Mouse (Mus musculus): ENCODE data around the gene Pptc7. TPM values are rescaled to one million over a fixed set of nuclear protein-coding genes. Genes with fewer than 3 reads are reported as not detected.
A peak's percentile ranks its signal among the peaks of the same experiment; 100 is the strongest.

Pptc7 gene
- polyA plus RNA-seq, 1 experiment from 2014 or later, result 6.5 TPM

DNA sequence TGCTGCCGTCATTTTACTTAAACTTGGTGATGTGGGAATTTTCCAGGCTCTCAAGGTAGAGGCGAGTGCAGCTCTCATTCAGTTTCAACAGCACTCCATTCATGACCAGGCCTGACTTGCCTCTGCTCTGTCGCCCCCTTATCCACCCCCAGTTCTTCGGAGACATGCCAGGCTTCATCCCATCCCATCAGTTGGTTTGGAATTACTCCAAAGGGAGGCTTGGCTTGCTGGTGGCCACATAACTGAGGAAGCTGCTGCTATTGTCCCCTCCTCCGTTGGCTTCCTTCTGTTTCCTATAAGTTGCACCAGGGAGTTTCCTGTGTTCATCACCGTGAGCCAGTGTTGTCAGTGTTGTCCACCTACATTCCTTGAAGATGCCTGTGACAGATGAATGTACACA lies 20.4 kb downstream of the Pptc7 start:
- 77% methylated on average over 6 of the region's 6 CpGs for WGBS

GRCm38 (mm10) chr5:122305472-122305871 lies 21.3 kb downstream of the Pptc7 start:
- no peak overlapping the region for H3K4me2 ChIP-seq (ENCODE audit: low read length)
- ATAC-seq, result no peak
- no peaks in the 10 kb centered on the region for H3K27me3 ChIP-seq (replicated peaks; ENCODE audit: control insufficient read depth, insufficient read depth, low read length)
- no peaks in the 10 kb centered on the region for H3K36me3 ChIP-seq (ENCODE audit: control insufficient read depth, insufficient read depth, low read length)
- 92% methylated on average over 7 of the region's 7 CpGs for whole genome bisulfite sequencing
- no peak overlapping the region for H3K27ac ChIP-seq (ENCODE audit: low read depth, low read length)
- no peaks in the 10 kb centered on the region for H3K9me3 ChIP-seq (ENCODE audit: control insufficient read depth, low read length)
- no peak overlapping the region for H3K9ac ChIP-seq (ENCODE audit: low read depth, low read length)
- H3K4me3 ChIP-seq (ENCODE audit: low read length), result no peak overlapping the region
- H3K4me1 ChIP-seq (ENCODE audit: control insufficient read depth, insufficient read depth, low read depth, low read length), result peaks cover 13% of the 10 kb centered on the region

More for the DNA sequence above, 20.4 kb downstream of the Pptc7 start:
- Histone ChIP-seq H3K36me3 (ENCODE audit: control insufficient read depth, insufficient read depth, low read length) (no peaks in the 10 kb centered on the region), H3K4me1 (ENCODE audit: control insufficient read depth, insufficient read depth, low read depth, low read length) (peaks cover 13% of the 10 kb centered on the region), H3K4me3 (ENCODE audit: low read length) (no peak overlapping the region), H3K4me2 (ENCODE audit: low read length) (no peak overlapping the region), H3K9ac (ENCODE audit: low read depth, low read length) (no peak overlapping the region), H3K9me3 (ENCODE audit: control insufficient read depth, low read length) (no peaks in the 10 kb centered on the region), H3K27me3 (replicated peaks; ENCODE audit: control insufficient read depth, insufficient read depth, low read length) (no peaks in the 10 kb centered on the region), H3K27ac (ENCODE audit: low read depth, low read length) (no peak overlapping the region)
- no peak for ATAC-seq

DNA sequence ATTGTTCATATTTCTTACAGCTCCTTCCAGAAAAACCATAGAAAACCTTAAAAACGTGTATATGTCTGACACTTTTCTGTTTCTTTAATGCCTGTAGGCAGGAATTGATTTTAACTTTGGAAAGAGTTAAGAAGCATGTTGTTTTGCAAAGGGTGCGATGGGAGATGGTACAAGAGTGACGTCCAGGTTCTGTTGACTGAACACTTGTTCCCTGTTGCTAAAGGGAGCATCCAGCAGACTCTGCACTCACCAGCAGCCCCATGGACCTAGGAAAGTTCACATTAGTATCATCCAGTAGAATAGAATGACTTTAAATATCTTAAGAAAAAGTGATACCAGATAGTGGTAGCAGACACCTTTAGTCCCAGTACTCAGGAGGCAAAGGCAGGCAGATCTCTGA lies 22.4 kb downstream of the Pptc7 start:
- Histone ChIP-seq H3K4me2 (ENCODE audit: low read length) (no peak overlapping the region), H3K4me3 (ENCODE audit: low read length) (no peak overlapping the region), H3K9me3 (ENCODE audit: control insufficient read depth, low read length) (no peaks in the 10 kb centered on the region), H3K36me3 (ENCODE audit: control insufficient read depth, insufficient read depth, low read length) (no peaks in the 10 kb centered on the region), H3K27me3 (replicated peaks; ENCODE audit: control insufficient read depth, insufficient read depth, low read length) (no peaks in the 10 kb centered on the region), H3K4me1 (ENCODE audit: control insufficient read depth, insufficient read depth, low read depth, low read length) (peaks cover 13% of the 10 kb centered on the region), H3K27ac (ENCODE audit: low read depth, low read length) (no peak overlapping the region), H3K9ac (ENCODE audit: low read depth, low read length) (no peak overlapping the region)
- no peak for ATAC-seq
- 84% methylated on average over 3 of the region's 3 CpGs for WGBS

- Histone ChIP-seq H3K27ac (ENCODE audit: low read depth, low read length) (no peak overlapping the region), H3K4me1 (ENCODE audit: control insufficient read depth, insufficient read depth, low read depth, low read length) (peaks cover 5% of the 10 kb centered on the region; the same call in 1 of the 2 replicates), H3K9ac (ENCODE audit: low read depth, low read length) (no peak overlapping the region), H3K36me3 (ENCODE audit: control insufficient read depth, insufficient read depth, low read length) (no peaks in the 10 kb centered on the region), H3K4me2 (ENCODE audit: low read length) (no peak overlapping the region), H3K4me3 (ENCODE audit: low read length) (no peak overlapping the region), H3K9me3 (ENCODE audit: control insufficient read depth, low read length) (no peaks in the 10 kb centered on the region), H3K27me3 (replicated peaks; ENCODE audit: control insufficient read depth, insufficient read depth, low read length) (no peaks in the 10 kb centered on the region)
- no peak for ATAC-seq
- WGBS, result 83% methylated on average over 8 of the region's 8 CpGs
These were observed 26.5 kb downstream of the Pptc7 start for GRCm38 (mm10) chr5:122310699-122311098.

GRCm38 (mm10) chr5:122311692-122312091 lies 27.5 kb downstream of the Pptc7 start:
- no peak overlapping the region for H3K27ac ChIP-seq (ENCODE audit: low read depth, low read length)
- H3K4me2 ChIP-seq (ENCODE audit: low read length), result no peak overlapping the region
- no peak for ATAC-seq

GRCm38 (mm10) chr5:122312346-122312745 lies 28.2 kb downstream of the Pptc7 start:
- Histone ChIP-seq H3K27ac (ENCODE audit: low read depth, low read length) (no peak overlapping the region), H3K4me2 (ENCODE audit: low read length) (no peak overlapping the region), H3K4me3 (ENCODE audit: low read length) (no peak overlapping the region), H3K9me3 (ENCODE audit: control insufficient read depth, low read length) (no peaks in the 10 kb centered on the region), H3K4me1 (ENCODE audit: control insufficient read depth, insufficient read depth, low read depth, low read length) (peaks cover 5% of the 10 kb centered on the region; the same call in 1 of the 2 replicates), H3K36me3 (ENCODE audit: control insufficient read depth, insufficient read depth, low read length) (peaks cover 7% of the 10 kb centered on the region; the same call in 1 of the 2 replicates), H3K9ac (ENCODE audit: low read depth, low read length) (no peak overlapping the region), H3K27me3 (replicated peaks; ENCODE audit: control insufficient read depth, insufficient read depth, low read length) (no peaks in the 10 kb centered on the region)
- WGBS, result 84% methylated on average over 4 of the region's 4 CpGs
- no peak for ATAC-seq

More at GRCm38 (mm10) chr5:122311692-122312091, 27.5 kb downstream of the Pptc7 start:
- Histone ChIP-seq H3K4me3 (ENCODE audit: low read length) (no peak overlapping the region), H3K4me1 (ENCODE audit: control insufficient read depth, insufficient read depth, low read depth, low read length) (peaks cover 5% of the 10 kb centered on the region; the same call in 1 of the 2 replicates), H3K9me3 (ENCODE audit: control insufficient read depth, low read length) (no peaks in the 10 kb centered on the region), H3K9ac (ENCODE audit: low read depth, low read length) (no peak overlapping the region), H3K27me3 (replicated peaks; ENCODE audit: control insufficient read depth, insufficient read depth, low read length) (no peaks in the 10 kb centered on the region), H3K36me3 (ENCODE audit: control insufficient read depth, insufficient read depth, low read length) (0 out of 2 replicates have a peak, but pooled peaks cover under 1% of the 10 kb centered on the region)
- 64% methylated on average over 7 of the region's 7 CpGs for WGBS

DNA sequence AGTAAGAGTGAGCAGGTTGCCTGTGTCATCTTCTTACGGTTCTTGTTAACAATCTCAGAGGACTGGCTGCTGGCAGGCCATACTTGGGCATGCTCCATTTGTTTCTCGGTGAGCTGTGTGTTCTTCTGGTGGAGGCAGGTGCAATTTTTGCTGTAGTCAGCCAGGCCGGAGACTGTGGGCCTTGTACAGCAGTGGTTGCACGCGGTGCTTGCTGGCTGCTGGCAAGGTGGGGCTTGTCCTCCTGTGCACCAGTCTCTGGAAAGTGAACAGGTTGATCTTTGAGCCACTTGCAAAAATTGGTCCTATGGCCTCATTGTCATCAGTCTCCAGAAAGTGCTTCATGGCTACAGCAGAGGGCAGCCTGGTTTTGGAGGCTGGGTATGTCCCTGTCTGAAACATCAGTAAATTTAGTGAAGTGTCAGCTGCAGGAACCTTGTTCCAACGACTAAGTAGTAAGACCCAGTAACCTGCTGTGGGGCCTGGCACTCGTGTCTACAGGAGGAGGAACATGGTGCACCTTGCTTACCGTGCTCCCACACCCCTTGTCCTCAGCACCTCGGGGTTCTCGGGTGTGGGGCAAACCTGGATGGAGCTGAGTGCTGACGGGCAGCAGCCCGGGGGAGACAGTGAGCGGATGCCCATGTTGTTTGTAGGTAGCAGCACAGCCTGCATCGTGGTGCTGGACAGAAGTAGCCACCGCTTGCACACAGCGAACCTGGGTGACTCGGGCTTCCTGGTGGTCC lies 28.9 kb downstream of the Pptc7 start:
- H3K27ac ChIP-seq (ENCODE audit: low read depth, low read length), result no peak overlapping the region
- no peak overlapping the region for H3K4me2 ChIP-seq (ENCODE audit: low read length)
- ATAC-seq, result 0 out of 2 replicates have a peak, but pooled peaks have one; percentile 24
- H3K36me3 ChIP-seq (ENCODE audit: control insufficient read depth, insufficient read depth, low read length), result peaks cover 7% of the 10 kb centered on the region; the same call in 1 of the 2 replicates
- 85% methylated on average over 17 of the region's 17 CpGs for WGBS
- H3K9ac ChIP-seq (ENCODE audit: low read depth, low read length), result no peak overlapping the region
- H3K4me1 ChIP-seq (ENCODE audit: control insufficient read depth, insufficient read depth, low read depth, low read length), result peaks cover 5% of the 10 kb centered on the region; the same call in 1 of the 2 replicates
- H3K4me3 ChIP-seq (ENCODE audit: low read length), result no peak overlapping the region
- no peaks in the 10 kb centered on the region for H3K27me3 ChIP-seq (replicated peaks; ENCODE audit: control insufficient read depth, insufficient read depth, low read length)
- H3K9me3 ChIP-seq (ENCODE audit: control insufficient read depth, low read length), result no peaks in the 10 kb centered on the region

DNA sequence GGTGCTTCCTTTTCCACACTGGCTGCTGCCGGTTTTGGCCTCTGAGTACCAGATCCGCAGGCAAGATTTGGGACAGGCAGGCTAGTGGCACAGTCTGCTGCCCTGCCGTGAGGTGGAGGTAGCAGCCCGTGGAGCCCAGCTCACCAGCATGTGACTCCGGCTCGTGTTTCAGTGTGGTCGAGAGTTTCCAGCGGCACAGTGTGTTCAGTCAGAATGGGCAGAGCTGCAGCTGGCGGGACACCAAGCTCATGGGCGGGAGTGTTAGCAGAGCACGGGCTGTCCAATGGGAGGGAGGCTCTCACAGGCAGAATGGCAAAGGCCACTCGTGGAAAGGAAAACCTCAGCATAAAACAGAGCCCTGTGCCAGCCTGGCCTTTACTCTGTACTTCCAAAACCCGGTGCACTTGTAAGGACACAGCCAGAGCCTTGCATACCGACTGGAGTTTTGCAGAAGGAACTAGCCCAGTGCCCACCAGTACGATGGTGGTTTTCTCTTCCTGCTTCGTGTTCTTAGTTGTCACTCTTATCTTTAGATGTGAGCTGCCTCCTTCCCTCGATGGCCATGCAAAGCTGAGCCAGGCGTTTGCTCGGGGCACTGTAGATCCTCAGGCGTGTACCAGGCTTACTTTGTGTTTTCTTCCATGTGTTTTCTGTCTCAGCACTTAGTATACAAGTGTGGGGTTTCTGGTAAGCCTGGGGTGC lies 31.0 kb downstream of the Pptc7 start:
- Histone ChIP-seq H3K9me3 (ENCODE audit: control insufficient read depth, low read length) (no peaks in the 10 kb centered on the region), H3K9ac (ENCODE audit: low read depth, low read length) (no peak overlapping the region), H3K4me1 (ENCODE audit: control insufficient read depth, insufficient read depth, low read depth, low read length) (peaks cover 5% of the 10 kb centered on the region; the same call in 1 of the 2 replicates), H3K4me3 (ENCODE audit: low read length) (no peak overlapping the region), H3K4me2 (ENCODE audit: low read length) (no peak overlapping the region), H3K36me3 (ENCODE audit: control insufficient read depth, insufficient read depth, low read length) (peaks cover 7% of the 10 kb centered on the region; the same call in 1 of the 2 replicates), H3K27me3 (replicated peaks; ENCODE audit: control insufficient read depth, insufficient read depth, low read length) (no peaks in the 10 kb centered on the region), H3K27ac (ENCODE audit: low read depth, low read length) (peak overlapping the region; percentile 23; the same call in 1 of the 2 replicates)
- ATAC-seq, result peak; percentile 87
- WGBS, result 69% methylated on average over 20 of the region's 20 CpGs
